Mouse (Mus musculus) Patski (cell line): ENCODE results near the gene Tgfbr3. TPM values are rescaled to one million over a fixed set of nuclear protein-coding genes. Genes with fewer than 3 reads are reported as not detected.

ENCODE experiments used
- ATAC-seq: fragments of 100-300 bp; one replicate; pipeline ENCODE4 v1.8.0; 2021
- CTCF ChIA-PET: fragments of 350-600 bp; sonication (Branson Sonifier 250); formaldehyde crosslinking; loops from one replicate; lab custom pipeline; 2022; ENCODE audit warnings: inconsistent platforms; lab: Charles Lee
- POLR2A ChIA-PET: fragments of 350-600 bp; sonication (Branson Sonifier 250); formaldehyde crosslinking; loops from one replicate; lab custom pipeline; 2022; ENCODE audit warnings: antibody characterized with exemption, inconsistent platforms; lab: Charles Lee
- DNase-seq: peaks from one replicate; pipeline ENCODE4 v3.0.0-alpha.2; 2011; ENCODE audit warnings: low read depth, low spot score
- H3K27me3 ChIP-seq: fragments of 371-371 bp; one replicate; pipeline ENCODE4 v1.5.1; 2021
- CTCF ChIP-seq: fragments of 100-300 bp; IDR thresholded peaks from one replicate; pipeline ENCODE4 v1.5.1; 2021
- in situ Hi-C: fragments of 300-500 bp; cut with MboI; formaldehyde crosslinking; loops from 3 replicates; pipeline ENCODE4 v1.11.1; 2018; ENCODE audit warnings: low pct_unique_long_range_greater_than_20kb, mixed read lengths
- polyA plus RNA-seq: library from polyadenylated mRNA; unstranded; gene quantifications from one replicate; pipeline ENCODE4 v1.2.3, GENCODE M21; 2021

Gene Tgfbr3
- polyA plus RNA-seq, 1 experiment from 2014 or later: 35.6 TPM

DNA sequence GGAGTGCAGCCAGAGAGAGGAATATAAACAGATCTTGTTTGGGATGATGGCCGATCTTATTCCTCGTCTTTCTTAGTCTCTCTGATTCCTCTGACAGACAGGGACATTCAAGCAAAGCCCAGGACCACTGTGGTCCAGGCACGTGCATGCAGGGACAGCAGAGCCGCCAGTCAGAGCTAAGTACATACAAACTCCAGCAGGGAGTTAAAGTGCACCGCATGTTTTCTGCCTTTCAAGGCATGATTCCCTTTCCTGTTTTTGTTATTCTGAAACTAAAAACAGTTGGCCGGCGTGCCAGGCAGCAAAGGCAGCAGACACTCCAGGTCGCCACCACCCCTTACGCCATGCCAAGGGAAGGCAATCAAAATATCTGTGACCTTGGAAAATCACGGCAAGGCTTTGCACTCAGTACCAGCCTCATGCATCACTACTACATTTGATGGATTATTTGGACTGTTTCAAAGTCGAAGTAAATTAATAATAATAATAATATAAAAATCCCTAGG is 143.3 kb downstream of the Tgfbr3 start:
- CTCF ChIA-PET: interaction anchor here (1.0 to 2.4 kb wide), 3 partner anchors 9 to 142 kb away, joined by 3 to 9 read pairs (median 8); no protein-coding TSS in a partner anchor
- POLR2A ChIA-PET: no interaction called here
- DNase-seq: no peak
- TF ChIP-seq CTCF: no peak
- ATAC-seq: no peak
- in situ Hi-C loops: no loop called here
- no peaks in the 10 kb centered on the region for H3K27me3 ChIP-seq

DNA sequence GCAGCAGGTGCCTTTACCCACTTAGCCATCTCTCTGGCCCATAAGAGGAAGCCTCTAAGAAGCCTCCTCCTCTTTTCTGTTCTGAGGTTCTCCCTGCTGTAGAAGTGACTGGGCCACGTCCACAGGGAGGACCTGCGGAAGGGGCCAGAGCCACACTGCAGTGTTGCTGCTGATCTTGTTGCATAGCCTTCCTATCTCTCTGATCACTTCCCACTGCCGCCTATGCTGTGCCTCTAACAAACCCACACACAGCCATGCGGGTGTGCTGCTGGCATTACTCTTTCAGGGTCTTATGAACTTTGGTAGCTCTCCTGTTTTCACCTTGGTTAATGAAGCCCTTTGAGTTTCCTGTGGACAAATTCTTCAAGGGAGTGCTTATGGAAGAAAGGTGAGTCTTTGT is 144.3 kb downstream of the Tgfbr3 start:
- no peak for ATAC-seq
- CTCF ChIA-PET: interaction anchor here (0.6 to 2.4 kb wide), 6 partner anchors 9 to 149 kb away, joined by 3 to 9 read pairs (median 4); no protein-coding TSS in a partner anchor
- in situ Hi-C loops: no loop called here

DNA sequence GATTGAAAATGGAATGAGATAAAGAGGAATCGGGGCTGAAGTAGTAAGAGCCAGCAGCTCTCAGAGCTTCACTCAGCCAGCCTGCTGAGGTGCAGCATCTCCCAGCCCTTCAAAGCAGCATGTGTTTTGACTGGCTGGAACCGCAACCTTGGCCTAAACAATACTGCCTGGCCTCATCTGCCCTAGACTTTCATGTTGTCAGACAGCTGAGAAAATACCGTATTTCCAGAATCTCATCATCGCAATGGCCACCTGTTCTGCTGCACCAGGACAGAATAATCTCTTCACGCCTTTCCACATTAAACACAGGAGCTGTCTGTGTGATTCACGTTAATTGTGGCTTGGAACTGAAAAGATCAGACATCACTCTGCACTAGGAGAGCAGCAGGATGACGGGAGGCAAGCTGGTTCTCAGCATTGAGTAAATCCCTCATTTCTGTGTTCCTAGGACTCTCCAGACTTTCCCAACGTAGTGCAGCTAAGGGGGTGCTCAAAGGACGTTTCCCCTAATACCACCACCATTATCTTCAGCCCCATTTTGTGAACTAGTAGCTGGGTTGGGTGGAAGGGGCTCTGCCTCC is 145.1 kb downstream of the Tgfbr3 start:
- no peak for DNase-seq
- ATAC-seq: no peak
- in situ Hi-C loops: no loop called here

More for the DNA sequence above, 144.3 kb downstream of the Tgfbr3 start:
- TF ChIP-seq CTCF: no peak
- no peak for DNase-seq
- POLR2A ChIA-PET: interaction anchor here (0.5 to 0.7 kb wide), 2 partner anchors 10 to 122 kb away, joined by 3 read pairs; no protein-coding TSS in a partner anchor
- no peaks in the 10 kb centered on the region for H3K27me3 ChIP-seq

DNA sequence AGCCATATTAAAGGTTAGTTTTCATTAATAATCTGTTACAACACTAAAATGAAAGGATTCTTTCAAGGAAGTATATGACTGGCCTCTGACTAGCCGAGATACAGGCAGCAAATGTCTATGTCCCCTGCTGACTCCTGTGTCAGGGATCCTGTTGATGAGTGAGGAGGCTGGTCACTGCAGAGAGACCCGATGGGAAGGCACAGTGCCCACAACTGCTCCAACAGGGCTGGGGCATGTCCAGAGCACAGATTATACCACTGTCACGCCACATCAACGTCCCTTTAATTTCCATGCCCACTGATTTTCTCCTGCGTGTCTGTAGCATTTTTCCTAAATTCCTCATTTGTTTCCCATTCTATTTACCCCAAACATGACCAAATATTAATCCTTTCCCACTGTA is 146.0 kb downstream of the Tgfbr3 start:
- in situ Hi-C loops: no loop called here
- DNase-seq: no peak
- TF ChIP-seq CTCF: no peak
- ChIA-PET POLR2A (no interaction called here), CTCF (interaction anchor here (0.7 to 1.4 kb wide), 3 partner anchors 31 to 124 kb away, joined by 3 to 5 read pairs (median 4); no protein-coding TSS in a partner anchor)
- no peak for ATAC-seq
- no peaks in the 10 kb centered on the region for H3K27me3 ChIP-seq

More for the DNA sequence above, 145.1 kb downstream of the Tgfbr3 start:
- CTCF ChIA-PET: interaction anchor here (0.7 to 2.4 kb wide), 6 partner anchors 8 to 144 kb away, joined by 3 to 9 read pairs (median 4); no protein-coding TSS in a partner anchor
- POLR2A ChIA-PET: interaction anchor here (0.7 kb wide), 1 partner anchor 9 kb away, joined by 3 read pairs; no protein-coding TSS in a partner anchor
- no peaks in the 10 kb centered on the region for H3K27me3 ChIP-seq
- no peak for TF ChIP-seq CTCF

DNA sequence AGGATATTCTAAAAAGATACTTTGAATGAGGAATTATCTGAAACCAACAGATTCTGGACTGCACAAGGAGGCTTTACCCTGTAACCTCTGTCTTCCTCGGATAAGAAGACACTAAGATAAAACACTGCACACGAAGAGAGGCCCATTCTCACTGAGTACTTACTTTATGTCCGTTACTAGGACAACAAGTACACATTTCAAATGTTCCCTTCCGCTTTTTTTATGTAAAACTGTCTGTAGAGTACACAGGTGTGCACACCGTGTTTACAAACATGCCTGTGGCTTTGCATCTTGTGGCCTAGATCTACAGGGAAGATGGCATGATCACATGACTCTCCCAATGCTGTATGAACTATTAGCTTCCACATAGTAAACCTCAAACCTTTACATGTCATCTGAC is 146.6 kb downstream of the Tgfbr3 start:
- POLR2A ChIA-PET: no interaction called here
- TF ChIP-seq CTCF: no peak
- in situ Hi-C loops: no loop called here
- ATAC-seq (no peak), DNase-seq (no peak)
- H3K27me3 ChIP-seq: no peaks in the 10 kb centered on the region
- CTCF ChIA-PET: interaction anchor here (1.4 to 1.6 kb wide), 2 partner anchors 12 to 125 kb away, joined by 4 to 7 read pairs; no protein-coding TSS in a partner anchor

DNA sequence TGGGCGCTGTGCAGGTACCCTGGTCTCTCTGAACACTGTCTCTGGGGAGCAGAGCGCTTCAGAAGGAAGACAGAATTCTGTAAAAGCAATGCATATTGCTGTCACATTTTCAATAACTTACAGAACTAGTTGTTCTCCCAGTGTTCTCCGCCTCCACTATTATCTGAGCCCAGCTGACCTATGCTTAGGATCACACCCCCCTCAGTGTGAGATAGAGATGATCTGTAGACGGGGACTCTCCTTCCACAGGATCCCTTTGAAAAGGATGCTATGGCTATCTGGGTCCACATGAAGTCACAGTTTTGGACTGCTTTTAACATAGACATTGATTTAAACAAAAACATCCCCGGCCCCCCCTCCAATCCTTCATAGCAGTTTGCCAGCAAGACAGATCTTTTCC is 148.1 kb downstream of the Tgfbr3 start:
- ChIA-PET POLR2A (no interaction called here), CTCF (interaction anchor here (1.0 to 1.6 kb wide), 3 partner anchors 11 to 151 kb away, joined by 3 to 7 read pairs (median 4); no protein-coding TSS in a partner anchor)
- DNase-seq (no peak), ATAC-seq (no peak)
- in situ Hi-C loops: no loop called here
- H3K27me3 ChIP-seq: no peaks in the 10 kb centered on the region
- no peak for TF ChIP-seq CTCF

DNA sequence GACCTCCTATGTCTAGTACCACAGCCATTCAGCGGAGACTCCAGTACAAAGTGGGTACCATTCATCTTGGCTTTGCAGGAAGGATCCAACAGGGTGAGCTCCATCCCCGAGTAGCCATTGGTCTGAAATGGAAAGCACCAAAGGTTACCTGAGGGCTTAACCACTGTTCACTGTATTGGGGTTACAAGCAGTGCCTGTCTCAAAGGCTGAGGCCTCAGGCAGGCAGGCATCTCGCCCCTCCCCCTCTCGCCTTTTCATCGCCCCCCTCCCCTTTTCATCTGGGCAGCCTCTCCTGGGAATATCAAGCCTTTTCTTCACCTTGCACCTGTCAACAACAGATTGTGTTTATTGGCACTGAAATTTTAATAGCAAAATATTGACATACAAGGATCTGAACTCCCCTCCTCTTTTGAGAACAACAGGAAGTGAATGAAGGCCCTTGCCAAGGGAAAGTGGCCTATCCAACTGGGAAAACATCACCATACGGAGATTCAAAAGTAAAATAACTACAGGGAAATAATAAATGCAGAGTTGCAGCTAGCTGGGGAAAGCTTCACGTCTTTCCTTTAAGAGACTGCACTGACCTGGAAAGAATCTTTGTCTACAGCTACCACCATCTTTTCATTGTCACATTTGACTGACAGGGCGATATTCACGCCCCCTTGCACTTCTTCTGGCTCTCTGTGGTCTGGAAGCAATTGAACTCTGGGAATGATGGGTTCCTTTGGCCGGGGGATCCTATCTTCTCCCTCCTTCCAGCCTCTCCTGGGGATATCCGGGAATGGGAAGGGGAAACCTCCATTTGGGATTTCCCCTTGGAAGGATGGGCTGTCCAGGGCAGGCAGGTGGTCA is 149.4 kb downstream of the Tgfbr3 start:
- POLR2A ChIA-PET: interaction anchor here (0.6 kb wide), 1 partner anchor 129 kb away, joined by 5 read pairs; no protein-coding TSS in a partner anchor
- ATAC-seq: no peak
- TF ChIP-seq CTCF: no peak
- H3K27me3 ChIP-seq: no peaks in the 10 kb centered on the region
- CTCF ChIA-PET: interaction anchor here (0.8 to 2.2 kb wide), 2 partner anchors 10 to 30 kb away, joined by 3 to 8 read pairs; no protein-coding TSS in a partner anchor
- DNase-seq: no peak
- in situ Hi-C loops: no loop called here

DNA sequence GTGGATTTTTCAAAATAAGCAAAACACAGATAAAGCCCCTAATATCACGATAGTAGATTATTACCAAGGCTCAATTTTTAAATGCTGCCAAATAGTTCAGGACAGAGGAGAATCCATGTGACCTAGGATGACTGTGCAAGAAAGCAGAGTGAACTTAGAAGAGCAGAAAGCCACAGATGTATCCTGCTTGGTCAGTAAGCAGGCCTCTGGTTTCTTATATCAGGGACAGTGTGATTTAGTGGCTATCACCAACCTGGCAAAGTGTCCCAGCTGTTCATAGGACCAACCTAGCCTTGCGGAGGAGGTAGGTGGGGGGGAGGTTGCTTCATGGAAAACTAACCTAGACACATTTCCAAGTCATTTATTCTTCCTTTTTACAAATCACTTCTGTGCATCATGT is 156.1 kb downstream of the Tgfbr3 start:
- POLR2A ChIA-PET: no interaction called here
- TF ChIP-seq CTCF: no peak
- CTCF ChIA-PET: interaction anchor here (1.1 kb wide), 1 partner anchor 155 kb away, joined by 3 read pairs; no protein-coding TSS in a partner anchor
- ATAC-seq (no peak), DNase-seq (no peak)
- in situ Hi-C loops: no loop called here
- H3K27me3 ChIP-seq: no peaks in the 10 kb centered on the region

DNA sequence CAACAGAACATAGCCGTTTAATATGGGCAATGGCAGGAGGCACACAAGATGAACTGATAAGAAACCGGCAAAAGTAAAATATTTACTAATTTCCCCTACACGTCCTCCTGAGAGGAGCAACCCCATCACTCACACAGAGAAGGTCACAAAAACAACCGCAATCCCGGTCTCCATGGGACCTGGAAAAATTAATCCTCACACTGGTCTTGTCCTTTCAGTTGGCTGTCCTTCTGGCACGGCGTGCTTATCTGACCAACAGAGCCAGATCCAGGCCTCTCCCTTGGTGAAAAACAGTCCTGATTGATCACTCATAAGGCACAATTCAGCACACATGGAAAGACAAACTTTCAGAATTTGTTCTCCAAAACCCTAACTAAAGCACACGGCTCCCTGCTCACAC is 157.2 kb downstream of the Tgfbr3 start:
- DNase-seq (no peak), ATAC-seq (no peak)
- CTCF ChIA-PET: no interaction called here
- POLR2A ChIA-PET: no interaction called here
- no peaks in the 10 kb centered on the region for H3K27me3 ChIP-seq
- TF ChIP-seq CTCF: no peak
- in situ Hi-C loops: no loop called here

DNA sequence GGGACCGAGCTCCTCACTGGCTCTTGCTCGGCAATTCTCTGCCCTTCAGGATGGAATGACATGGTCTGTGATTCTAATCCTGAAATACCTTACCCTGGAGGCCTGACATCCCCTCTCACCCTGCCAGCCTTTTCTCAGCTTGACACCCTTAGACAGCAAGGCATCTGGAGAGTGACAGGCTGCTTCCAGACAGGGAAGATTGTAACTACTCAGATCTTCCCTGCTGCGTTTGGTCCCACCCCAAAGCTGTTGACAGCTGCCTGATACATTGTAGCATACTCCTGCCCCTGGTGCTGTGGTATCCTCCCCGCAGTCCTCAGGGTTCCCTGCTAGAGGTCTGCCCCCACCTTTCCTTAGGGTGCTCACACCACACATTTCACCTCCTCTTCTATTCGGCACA is 160.1 kb downstream of the Tgfbr3 start:
- in situ Hi-C loops: no loop called here
- CTCF ChIA-PET: interaction anchor here (0.9 to 1.8 kb wide), 2 partner anchors 11 to 134 kb away, joined by 3 to 8 read pairs; no protein-coding TSS in a partner anchor
- no peak for TF ChIP-seq CTCF
- POLR2A ChIA-PET: interaction anchor here (0.9 to 1.0 kb wide), 2 partner anchors 8 to 28 kb away, joined by 3 to 4 read pairs; no protein-coding TSS in a partner anchor
- ATAC-seq (no peak), DNase-seq (no peak)
- H3K27me3 ChIP-seq: no peaks in the 10 kb centered on the region
